Mouse (Mus musculus) CH12.LX (cell line): ENCODE results near the gene Psmb7.

Source experiments
- CTCF ChIP-seq, 2 experiments: IDR thresholded peaks in 1 of 2; conservative IDR thresholded peaks in 1 of 2; 2 replicates each; pipeline ENCODE4 v1.5.1; 2011 to 2012; ENCODE audit warnings: low read depth in 2 of 2, low read length in 2 of 2, improper control_type of control experiment in 1 of 2, inconsistent platforms in 1 of 2, mild to moderate bottlenecking in 1 of 2, moderate library complexity in 1 of 2
- ELF1 ChIP-seq: IDR thresholded peaks from 2 replicates; pipeline ENCODE4 v1.6.1; 2014; ENCODE audit warnings: low read depth, mild to moderate bottlenecking, inconsistent platforms, low read length, improper control_type of control experiment
- EP300 ChIP-seq: IDR thresholded peaks from 2 replicates; pipeline ENCODE4 v1.6.1; 2011; ENCODE audit warnings: low read length, improper control_type of control experiment
- JUN ChIP-seq: IDR thresholded peaks from 2 replicates; pipeline ENCODE4 v1.6.1; 2011; ENCODE audit warnings: low read depth, mild to moderate bottlenecking, low read length, improper control_type of control experiment, moderate library complexity; ENCODE audit not compliant: insufficient read depth
- MAZ ChIP-seq: IDR thresholded peaks from 2 replicates; pipeline ENCODE4 v1.6.1; 2012; ENCODE audit warnings: low read depth, mild to moderate bottlenecking, inconsistent platforms, low read length, improper control_type of control experiment, moderate library complexity
- NELFE ChIP-seq: IDR thresholded peaks from 2 replicates; pipeline ENCODE4 v1.6.1; 2011; ENCODE audit warnings: low read depth, low read length, improper control_type of control experiment
- POLR2A ChIP-seq: IDR thresholded peaks from 2 replicates; pipeline ENCODE4 v1.6.1; 2011; ENCODE audit warnings: low read depth, mild to moderate bottlenecking, improper control_type of control experiment, low read length
- USF1 ChIP-seq: IDR thresholded peaks from 2 replicates; pipeline ENCODE4 v1.6.1; 2014; ENCODE audit warnings: low read depth, mild to moderate bottlenecking, inconsistent platforms, low read length, improper control_type of control experiment

DNA sequence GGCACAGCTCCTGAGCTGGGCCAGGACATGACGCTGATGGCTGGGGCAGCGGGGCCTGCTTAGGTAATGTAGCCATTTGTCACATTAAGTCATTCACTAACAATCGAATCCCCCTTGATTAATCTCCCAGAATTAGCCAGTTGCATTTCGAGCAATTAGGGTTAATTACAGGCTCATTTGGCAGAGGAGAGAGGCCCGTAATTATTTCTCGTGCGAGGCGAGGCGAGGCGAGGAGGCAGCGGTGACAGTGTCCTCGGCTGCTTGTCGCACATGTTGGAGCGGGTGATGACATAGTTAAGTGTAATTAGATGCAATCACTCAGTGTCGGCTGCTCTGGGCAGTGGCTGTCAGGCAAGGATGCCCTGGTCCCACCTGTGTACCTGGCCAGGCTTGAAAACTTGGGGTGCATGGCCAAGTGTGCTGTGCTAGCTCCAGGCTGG lies 91.9 kb downstream of the Psmb7 start:
- TF ChIP-seq EP300 (no peak), USF1 (no peak), JUN (no peak), CTCF (conservative IDR thresholded peaks at IDR 0.05 in 1 of 2, IDR thresholded peaks at IDR 0.05 in 1 of 2; ENCODE audit: low read depth in 2 of 2, low read length in 2 of 2) (no peak), ELF1 (no peak), POLR2A (no peak), MAZ (no peak), NELFE (no peak)
